Comparison of ENCODE assay signal across 7 mouse cellular contexts in genomic region chr17:29874082-29874679, GRCm38 (mm10).
DNase-seq lines count a peak whose midpoint lies in the region; ATAC-seq and TF ChIP-seq lines count a peak whose summit lies in the region.

No protein-coding gene starts in this region.

- H3K4me3 ChIP-seq in E14TG2a.4 (replicated peaks; ENCODE audit: low read length) (peak overlapping the region; percentile 51; the same call in 1 of the 2 replicates), ES-Bruce4 (ENCODE audit: low read depth, low read length) (peak overlapping the region; percentile 31; the same call in 1 of the 2 replicates)
- H3K4me3 ChIP-seq in hindbrain, embryonic 12.5 days, result no peak overlapping the region
- no peak overlapping the region for H3K4me3 ChIP-seq in liver, postnatal 0 days (ENCODE audit: low read depth, low read length)

- peaks cover 3% of the 10 kb centered on the region; the same call in 1 of the 2 replicates for H3K36me3 ChIP-seq in E14TG2a.4 (ENCODE audit: insufficient read depth, low read length)
- no peaks in the 10 kb centered on the region for H3K36me3 ChIP-seq in ES-Bruce4 (ENCODE audit: control insufficient read depth, insufficient read depth, low read length, poor library complexity, severe bottlenecking)
- H3K36me3 ChIP-seq in hindbrain, embryonic 12.5 days, result no peaks in the 10 kb centered on the region
- no peaks in the 10 kb centered on the region for H3K36me3 ChIP-seq in liver, postnatal 0 days (replicated peaks; ENCODE audit: insufficient read depth, low read length)

- no peak for TF ChIP-seq EP300 in ES-Bruce4 (IDR thresholded peaks at IDR 0.05; ENCODE audit: insufficient read depth, low read depth, low read length)
- TF ChIP-seq EP300 in liver, postnatal 0 days (IDR thresholded peaks at IDR 0.05; ENCODE audit: low read depth), result no peak

- no peaks in the 10 kb centered on the region for H3K27me3 ChIP-seq in E14TG2a.4 (ENCODE audit: insufficient read depth, low read length)
- H3K27me3 ChIP-seq in ES-Bruce4 (ENCODE audit: control insufficient read depth, insufficient read depth, low read length, poor library complexity, severe bottlenecking), result no peaks in the 10 kb centered on the region
- peaks cover 7% of the 10 kb centered on the region; the same call in 1 of the 2 replicates for H3K27me3 ChIP-seq in hindbrain, embryonic 12.5 days
- 0 out of 2 replicates have a peak, but pooled peaks cover 3% of the 10 kb centered on the region for H3K27me3 ChIP-seq in liver, postnatal 0 days (ENCODE audit: insufficient read depth, low read length)

- DNase-seq in liver, postnatal 0 days, result no peak
- DNase-seq in right cerebral cortex, postnatal 10 days (ENCODE audit: low spot score in 2 of 2), result no peak
- no peak for DNase-seq in lung, adult 18-20 months
- no peak for DNase-seq in gastrocnemius, adult 18-20 months (ENCODE audit: low spot score)

- ATAC-seq in hindbrain, embryonic 12.5 days (ENCODE audit: low FRiP score), result peak; percentile 51
- peak; percentile 33; the same call in 1 of the 2 replicates for ATAC-seq in liver, postnatal 0 days

- no peak for TF ChIP-seq POLR2A in ES-Bruce4 (IDR thresholded peaks at IDR 0.05; ENCODE audit: insufficient read depth, low read length)

- H3K27ac ChIP-seq in ES-Bruce4 (ENCODE audit: insufficient read depth, low read length), result no peak overlapping the region
- peak overlapping the region; percentile 78 for H3K27ac ChIP-seq in hindbrain, embryonic 12.5 days
- no peak overlapping the region for H3K27ac ChIP-seq in liver, postnatal 0 days (ENCODE audit: low read depth)

- H3K4me1 ChIP-seq in E14TG2a.4 (replicated peaks; ENCODE audit: low read depth, low read length), result peaks cover 53% of the 10 kb centered on the region
- peaks cover 6% of the 10 kb centered on the region for H3K4me1 ChIP-seq in ES-Bruce4 (ENCODE audit: control insufficient read depth, insufficient read depth, low read length)
- H3K4me1 ChIP-seq in hindbrain, embryonic 12.5 days, result peaks cover 39% of the 10 kb centered on the region
- H3K4me1 ChIP-seq in liver, postnatal 0 days (ENCODE audit: insufficient read depth), result peaks cover 4% of the 10 kb centered on the region

- H3K9me3 ChIP-seq in E14TG2a.4 (ENCODE audit: low read length) (peaks cover 38% of the 10 kb centered on the region), ES-Bruce4 (replicated peaks; ENCODE audit: control insufficient read depth, insufficient read depth, low read length, poor library complexity, severe bottlenecking) (peaks cover 20% of the 10 kb centered on the region)
- H3K9me3 ChIP-seq in hindbrain, embryonic 12.5 days (replicated peaks), result no peaks in the 10 kb centered on the region
- peaks cover 4% of the 10 kb centered on the region; the same call in 1 of the 2 replicates for H3K9me3 ChIP-seq in liver, postnatal 0 days (ENCODE audit: low read length)

- WGBS in hindbrain, embryonic 12.5 days, result 14% methylated on average over 26 of the region's 27 CpGs
- 47% methylated on average over 16 of the region's 27 CpGs for WGBS in liver, postnatal 0 days (ENCODE audit: insufficient replicate concordance)

- H3K9ac ChIP-seq in ES-Bruce4 (ENCODE audit: low read depth, poor library complexity, severe bottlenecking), result peak overlapping the region; percentile 18; the same call in 1 of the 2 replicates
- peak overlapping the region; percentile 42; the same call in 1 of the 2 replicates for H3K9ac ChIP-seq in hindbrain, embryonic 12.5 days
- no peak overlapping the region for H3K9ac ChIP-seq in liver, postnatal 0 days (replicated peaks)

- peak overlapping the region; percentile 25 for H3K4me2 ChIP-seq in hindbrain, embryonic 12.5 days (replicated peaks)
- peak overlapping the region; percentile 45 for H3K4me2 ChIP-seq in liver, postnatal 0 days (ENCODE audit: low read depth, low read length)

- TF ChIP-seq CTCF in E14TG2a.4 (conservative IDR thresholded peaks at IDR 0.05; ENCODE audit: low read length) (no peak), ES-Bruce4 (IDR thresholded peaks at IDR 0.05; ENCODE audit: low read depth, low read length) (no peak)
- no peak for TF ChIP-seq CTCF in liver, postnatal 0 days (IDR thresholded peaks at IDR 0.05; ENCODE audit: low read depth)

Comparison
In these comparisons a context has a peak if more than half of its experiments do, and no peak if none do; other contexts are left out.
1. H3K4me3 ChIP-seq: peak in E14TG2a.4 (single experiment) and ES-Bruce4 (single experiment); none in hindbrain, embryonic 12.5 days (single experiment) and liver, postnatal 0 days (single experiment).